Mouse (Mus musculus) macrophage (primary cell): ENCODE results near the gene Ppp1r15b. TPM values are rescaled to one million over a fixed set of nuclear protein-coding genes. Genes with fewer than 3 reads are reported as not detected.
A peak's percentile ranks its signal among the peaks of the same experiment; 100 is the strongest.

Experiments
- H3K27ac ChIP-seq: fragments of 350-480 bp; formaldehyde crosslinking; 2 replicates; pipeline ENCODE4 v1.9.0; 2021
- H3K36me3 ChIP-seq: fragments of 350-480 bp; formaldehyde crosslinking; 2 replicates; pipeline ENCODE4 v1.9.0; 2021; ENCODE audit errors: inconsistent target
- H3K4me3 ChIP-seq: fragments of 350-480 bp; formaldehyde crosslinking; 2 replicates; pipeline ENCODE4 v1.9.0; 2021; ENCODE audit errors: inconsistent target
- H3K79me2 ChIP-seq: fragments of 350-480 bp; formaldehyde crosslinking; 2 replicates; pipeline ENCODE4 v1.9.0; 2021; ENCODE audit errors: inconsistent target
- WGBS: methylation state at CpG from one replicate; pipeline ENCODE4 v1.1.7; 2026; ENCODE audit warnings: inconsistent platforms; ENCODE audit not compliant: missing documents; 5-methylcytosine and 5-hydroxymethylcytosine counted together
- polyA plus RNA-seq: library from polyadenylated mRNA; stranded (reverse); fragments of 250-400 nt; gene quantifications from 3 replicates; pipeline ENCODE4 v1.2.4, GENCODE M21; 2018; ENCODE audit warnings: inconsistent platforms
- total RNA-seq, 78 experiments: library from RNA; depleted of rRNA; stranded (reverse); fragments of 250-400 nt; gene quantifications; 1 replicate in 9 of 78; 2 replicates in 24 of 78; 3 replicates in 43 of 78; 4 replicates in 2 of 78; pipeline ENCODE4 v1.2.4; 2018; ENCODE audit warnings: inconsistent platforms in 56 of 78

Gene Ppp1r15b
- 100 to 1,000 TPM in 6 of 26 experiments, 10 to 100 TPM in 20; 28.2 to 162 (median 79.5) TPM for total RNA-seq (2018; cell fraction: chromatin; rRNA removed)
- total RNA-seq (2018; cell fraction: cytosol; rRNA removed): 100 to 1,000 TPM in 3 of 26 experiments, 10 to 100 TPM in 23; 50.0 to 199 (median 78.2) TPM
- 100 to 1,000 TPM in 16 of 26 experiments, 10 to 100 TPM in 10; 43.6 to 286 (median 150) TPM for total RNA-seq (2018; cell fraction: nucleus; rRNA removed)
- polyA plus RNA-seq: 26.8 to 38.2 TPM (median 32.7 TPM) in 3 replicates

- H3K4me3 ChIP-seq: peak within 1 kb of the TSS; percentile 97
- peak within 1 kb of the TSS; percentile 92 for H3K27ac ChIP-seq
- H3K79me2 ChIP-seq: peaks cover 46% of the 10 kb centered on the region
- H3K36me3 ChIP-seq: no peaks in the 10 kb centered on the region
- 1% methylated on average over 72 of the region's 72 CpGs for WGBS
Measured at GRCm38 (mm10) chr1:133130638-133131560, at the start of gene Ppp1r15b. Gene Ppp1r15b, plus strand, starts transcription at chr1:133131143.

GRCm38 (mm10) chr1:133083003-133083546 is 47.9 kb upstream of the Ppp1r15b start:
- WGBS: 85% methylated on average over 5 of the region's 5 CpGs
- H3K27ac ChIP-seq: no peak overlapping the region
- H3K4me3 ChIP-seq: no peak overlapping the region
- no peaks in the 10 kb centered on the region for H3K79me2 ChIP-seq
- no peaks in the 10 kb centered on the region for H3K36me3 ChIP-seq

GRCm38 (mm10) chr1:133083942-133084625 is 46.9 kb upstream of the Ppp1r15b start:
- Histone ChIP-seq H3K79me2 (no peaks in the 10 kb centered on the region), H3K4me3 (no peak overlapping the region), H3K27ac (no peak overlapping the region), H3K36me3 (no peaks in the 10 kb centered on the region)
- 95% methylated on average over 11 of the region's 11 CpGs for WGBS

- Histone ChIP-seq H3K4me3 (no peak overlapping the region), H3K27ac (no peak overlapping the region), H3K79me2 (no peaks in the 10 kb centered on the region), H3K36me3 (no peaks in the 10 kb centered on the region)
- WGBS: 94% methylated on average over 14 of the region's 14 CpGs
Measured at GRCm38 (mm10) chr1:133084708-133085416, 46.1 kb upstream of the Ppp1r15b start.

- Histone ChIP-seq H3K36me3 (no peaks in the 10 kb centered on the region), H3K27ac (no peak overlapping the region), H3K4me3 (no peak overlapping the region), H3K79me2 (no peaks in the 10 kb centered on the region)
- 90% methylated on average over 8 of the region's 8 CpGs for WGBS
Measured at GRCm38 (mm10) chr1:133085417-133085742, 45.6 kb upstream of the Ppp1r15b start.

GRCm38 (mm10) chr1:133086804-133087203 is 44.1 kb upstream of the Ppp1r15b start:
- Histone ChIP-seq H3K4me3 (no peak overlapping the region), H3K27ac (no peak overlapping the region), H3K36me3 (no peaks in the 10 kb centered on the region), H3K79me2 (no peaks in the 10 kb centered on the region)
- WGBS: 92% methylated on average over 10 of the region's 10 CpGs

GRCm38 (mm10) chr1:133087206-133087905 is 43.6 kb upstream of the Ppp1r15b start:
- H3K36me3 ChIP-seq: no peaks in the 10 kb centered on the region
- 57% methylated on average over 7 of the region's 7 CpGs for WGBS
- H3K27ac ChIP-seq: no peak overlapping the region

GRCm38 (mm10) chr1:133088196-133088595 is 42.7 kb upstream of the Ppp1r15b start:
- Histone ChIP-seq H3K36me3 (no peaks in the 10 kb centered on the region), H3K79me2 (no peaks in the 10 kb centered on the region), H3K4me3 (no peak overlapping the region), H3K27ac (no peak overlapping the region)
- 93% methylated on average over 10 of the region's 10 CpGs for WGBS

More at GRCm38 (mm10) chr1:133087206-133087905, 43.6 kb upstream of the Ppp1r15b start:
- H3K79me2 ChIP-seq: no peaks in the 10 kb centered on the region
- no peak overlapping the region for H3K4me3 ChIP-seq

GRCm38 (mm10) chr1:133089415-133089814 is 41.5 kb upstream of the Ppp1r15b start:
- WGBS: 92% methylated on average over 4 of the region's 4 CpGs
- Histone ChIP-seq H3K27ac (no peak overlapping the region), H3K36me3 (no peaks in the 10 kb centered on the region), H3K4me3 (no peak overlapping the region), H3K79me2 (no peaks in the 10 kb centered on the region)

GRCm38 (mm10) chr1:133090641-133091040 is 40.3 kb upstream of the Ppp1r15b start:
- H3K79me2 ChIP-seq: no peaks in the 10 kb centered on the region
- WGBS: 90% methylated on average over 6 of the region's 6 CpGs
- no peak overlapping the region for H3K27ac ChIP-seq
- no peaks in the 10 kb centered on the region for H3K36me3 ChIP-seq
- no peak overlapping the region for H3K4me3 ChIP-seq

- WGBS: 90% methylated on average over 8 of the region's 8 CpGs
- Histone ChIP-seq H3K4me3 (no peak overlapping the region), H3K79me2 (no peaks in the 10 kb centered on the region), H3K36me3 (no peaks in the 10 kb centered on the region), H3K27ac (no peak overlapping the region)
Measured at GRCm38 (mm10) chr1:133091483-133091882, 39.5 kb upstream of the Ppp1r15b start.

- no peak overlapping the region for H3K27ac ChIP-seq
- no peaks in the 10 kb centered on the region for H3K36me3 ChIP-seq
- no peaks in the 10 kb centered on the region for H3K79me2 ChIP-seq
- 89% methylated on average over 5 of the region's 7 CpGs for WGBS
- H3K4me3 ChIP-seq: no peak overlapping the region
Measured at GRCm38 (mm10) chr1:133093719-133094118, 37.2 kb upstream of the Ppp1r15b start.

GRCm38 (mm10) chr1:133100980-133101798 is 29.8 kb upstream of the Ppp1r15b start:
- no peaks in the 10 kb centered on the region for H3K79me2 ChIP-seq
- no peak overlapping the region for H3K27ac ChIP-seq
- no peaks in the 10 kb centered on the region for H3K36me3 ChIP-seq
- no peak overlapping the region for H3K4me3 ChIP-seq
- 51% methylated on average over 17 of the region's 17 CpGs for WGBS
